Mouse (Mus musculus) cerebellum, adult 2 months (tissue): ENCODE data around the gene Eif4e. TPM values are rescaled to one million over a fixed set of nuclear protein-coding genes. Genes with fewer than 3 reads are reported as not detected.

Experiments used
- DNase-seq, 2 experiments: peaks; one replicate each; pipeline ENCODE4 v3.0.0; 2021
- H3K27ac ChIP-seq: fragments of 200-500 bp; 2 replicates; pipeline ENCODE4 v1.5.1; 2012; ENCODE audit warnings: low read length, control low read depth, inconsistent platforms; ENCODE audit not compliant: insufficient read depth
- H3K27me3 ChIP-seq: fragments of 200-500 bp; 2 replicates; pipeline ENCODE4 v1.6.1; 2012; ENCODE audit warnings: inconsistent platforms, mild to moderate bottlenecking, low read length, moderate library complexity; ENCODE audit not compliant: control insufficient read depth, insufficient read depth
- H3K4me1 ChIP-seq: fragments of 200-500 bp; 2 replicates; pipeline ENCODE4 v1.6.1; 2011; ENCODE audit warnings: low read length; ENCODE audit not compliant: control insufficient read depth, insufficient read depth
- H3K4me3 ChIP-seq: fragments of 200-500 bp; replicated peaks from 2 replicates; pipeline ENCODE3; 2011; ENCODE audit warnings: mild to moderate bottlenecking, low read depth, low read length, control low read depth; ENCODE audit not compliant: insufficient read depth
- CTCF ChIP-seq: fragments of 200-500 bp; IDR thresholded peaks from 2 replicates; pipeline ENCODE4 v1.5.1; 2011; ENCODE audit warnings: low read depth, mild to moderate bottlenecking, control low read depth, low read length, moderate library complexity, borderline replicate concordance; ENCODE audit not compliant: insufficient read depth
- POLR2A ChIP-seq: fragments of 200-500 bp; IDR thresholded peaks from 2 replicates; pipeline ENCODE4 v1.6.1; 2011; ENCODE audit warnings: low read length, control low read depth, borderline replicate concordance; ENCODE audit not compliant: insufficient read depth
- WGBS: fragments of 180-500 bp; shearing (Covaris S2); methylation state at CpG from one replicate; pipeline ENCODE4 v1.1.7; 2018; 5-methylcytosine and 5-hydroxymethylcytosine counted together
- polyA plus RNA-seq: library from polyadenylated mRNA; depleted of rRNA; stranded (reverse); fragments of >200 nt; gene quantifications from 2 replicates; pipeline ENCODE4 v1.2.3, GENCODE M21; 2012

Eif4e gene
- polyA plus RNA-seq, 1 experiment = 137 TPM

DNA sequence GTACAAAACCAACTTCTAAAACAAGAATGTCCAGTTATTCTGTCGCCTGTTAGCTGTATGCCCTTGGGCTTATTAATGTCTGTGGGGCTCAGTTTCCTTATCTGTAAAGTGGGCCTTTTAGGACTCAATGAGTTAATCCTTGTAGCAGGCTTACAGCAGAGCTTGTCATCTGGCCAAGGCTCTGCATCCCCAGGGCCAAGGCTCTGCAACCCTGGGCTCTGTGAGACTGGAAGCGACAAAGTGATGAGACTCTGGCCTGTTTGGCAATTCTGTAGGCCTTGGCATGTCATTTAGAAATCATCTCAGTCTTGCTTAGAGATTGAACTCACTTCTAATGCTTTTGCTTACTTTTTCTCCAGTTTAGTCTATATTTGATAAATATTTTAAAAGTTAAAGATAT, 16.4 kb upstream of the Eif4e start:
- TF ChIP-seq POLR2A (no peak), CTCF (no peak)
- no peaks in the 10 kb centered on the region for H3K27me3 ChIP-seq
- no peak for DNase-seq
- no peaks in the 10 kb centered on the region for H3K4me1 ChIP-seq
- WGBS = 53% methylated on average over 2 of the region's 2 CpGs
- H3K4me3 ChIP-seq = no peak overlapping the region
- H3K27ac ChIP-seq = no peak overlapping the region

DNA sequence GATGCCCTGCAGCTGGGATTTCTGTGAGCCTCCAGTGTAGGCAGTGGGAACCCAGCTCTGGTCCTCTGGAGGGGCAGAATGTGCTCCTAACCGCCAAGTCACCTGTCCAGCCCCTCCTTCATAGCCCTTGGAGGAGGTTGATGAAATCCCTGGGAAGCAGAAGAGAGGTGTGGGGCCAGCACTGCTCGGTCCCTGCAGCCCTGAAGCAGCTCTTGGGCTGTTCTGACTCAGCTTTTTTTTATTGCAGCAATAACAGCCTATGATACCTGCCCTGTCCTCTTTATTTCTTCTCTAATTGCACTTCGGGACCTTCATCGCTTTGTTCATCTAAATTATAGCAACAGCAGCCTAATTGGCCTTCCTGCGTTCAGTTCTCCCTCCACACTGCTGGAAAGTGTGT, 15.5 kb upstream of the Eif4e start:
- Histone ChIP-seq H3K4me3 (no peak overlapping the region), H3K27ac (no peak overlapping the region), H3K4me1 (no peaks in the 10 kb centered on the region), H3K27me3 (no peaks in the 10 kb centered on the region)
- no peak for TF ChIP-seq CTCF
- TF ChIP-seq POLR2A = no peak
- 82% methylated on average over 5 of the region's 5 CpGs for WGBS
- no peak for DNase-seq

DNA sequence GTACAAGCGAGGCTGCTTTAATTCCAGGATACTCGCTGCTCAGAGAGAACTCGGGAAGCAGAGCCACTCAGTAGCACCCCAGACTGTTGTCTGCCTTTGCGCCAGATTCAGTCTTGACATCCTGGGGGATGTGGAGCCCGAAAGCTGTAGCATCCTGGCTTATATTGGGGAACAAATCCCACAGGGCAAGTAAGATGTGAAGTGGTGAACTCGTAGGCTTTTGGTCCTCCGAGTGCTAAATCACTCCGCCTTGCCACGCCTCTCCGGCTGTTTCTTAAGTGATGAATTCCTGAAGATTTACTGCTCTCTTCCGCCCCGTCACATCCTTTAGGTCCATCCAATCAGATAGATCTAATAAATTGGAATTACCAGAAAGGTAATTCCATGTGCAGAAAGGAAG, 12.7 kb upstream of the Eif4e start:
- no peaks in the 10 kb centered on the region for H3K4me1 ChIP-seq

DNA sequence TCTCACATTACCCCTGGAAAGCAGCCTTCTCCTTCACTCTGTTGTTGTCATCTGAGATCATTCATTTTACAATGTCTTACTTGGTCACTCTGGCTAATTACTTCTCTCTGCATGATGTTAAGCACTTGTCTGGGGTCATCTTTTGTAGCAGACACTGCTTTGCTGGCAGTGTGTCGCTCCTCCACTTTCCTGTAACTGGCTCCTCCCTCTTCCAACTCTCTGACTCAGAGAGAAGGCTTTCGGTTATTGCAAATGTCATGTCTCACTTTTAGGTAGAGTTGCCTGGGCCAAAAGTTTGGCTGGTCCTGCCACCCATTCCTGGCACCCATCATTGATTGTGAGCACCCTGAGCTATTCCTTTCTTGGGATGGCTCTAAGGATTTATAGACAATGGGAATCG, 11.2 kb upstream of the Eif4e start:
- no peak overlapping the region for H3K4me3 ChIP-seq
- no peaks in the 10 kb centered on the region for H3K27me3 ChIP-seq
- no peak for DNase-seq
- no peak for TF ChIP-seq POLR2A
- no peak for TF ChIP-seq CTCF
- 62% methylated on average over 3 of the region's 3 CpGs for WGBS
- H3K27ac ChIP-seq = no peak overlapping the region
- H3K4me1 ChIP-seq = no peaks in the 10 kb centered on the region

More for the DNA sequence above, 12.7 kb upstream of the Eif4e start:
- TF ChIP-seq CTCF = no peak
- no peak for TF ChIP-seq POLR2A
- no peak overlapping the region for H3K4me3 ChIP-seq
- no peak for DNase-seq
- no peak overlapping the region for H3K27ac ChIP-seq
- 69% methylated on average over 12 of the region's 12 CpGs for WGBS
- H3K27me3 ChIP-seq = no peaks in the 10 kb centered on the region

DNA sequence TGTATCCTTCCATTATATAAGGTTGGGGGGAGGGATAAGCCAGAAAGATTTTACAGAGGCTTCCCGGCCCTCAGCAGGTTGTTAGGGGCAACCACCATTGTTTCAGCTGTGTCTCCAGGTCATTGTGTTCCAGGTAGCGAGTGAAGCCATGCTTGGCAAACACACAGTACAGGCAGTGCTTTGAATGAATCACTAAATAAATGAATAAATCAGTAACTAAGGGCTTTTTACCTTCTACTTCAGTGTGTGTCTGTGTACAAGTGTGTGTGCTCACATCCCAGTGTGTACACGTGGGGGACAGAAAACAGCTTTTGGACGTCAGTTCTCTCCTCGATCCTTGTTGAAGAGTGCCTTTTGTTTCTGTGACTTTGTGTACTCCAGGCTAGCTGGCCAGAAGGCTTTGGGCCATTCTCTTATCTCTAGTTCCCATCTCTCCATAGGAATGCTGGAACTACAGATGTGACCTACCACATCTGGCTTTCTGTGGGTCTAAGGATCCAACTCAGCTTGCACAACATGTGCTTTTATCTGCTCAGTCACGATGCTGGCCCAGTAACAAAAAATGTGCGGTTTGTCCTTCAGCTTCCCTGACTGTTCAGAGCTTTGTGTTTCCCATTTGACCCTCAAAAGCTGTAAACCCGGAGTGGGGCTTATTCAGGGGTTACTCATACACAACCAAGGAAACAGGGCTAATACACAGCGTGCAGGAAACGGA, 10.2 kb upstream of the Eif4e start:
- Histone ChIP-seq H3K4me3 (no peak overlapping the region), H3K27ac (no peak overlapping the region), H3K4me1 (no peaks in the 10 kb centered on the region), H3K27me3 (no peaks in the 10 kb centered on the region)
- TF ChIP-seq CTCF = no peak
- no peak for TF ChIP-seq POLR2A
- WGBS = 45% methylated on average over 10 of the region's 10 CpGs
- DNase-seq = no peak

DNA sequence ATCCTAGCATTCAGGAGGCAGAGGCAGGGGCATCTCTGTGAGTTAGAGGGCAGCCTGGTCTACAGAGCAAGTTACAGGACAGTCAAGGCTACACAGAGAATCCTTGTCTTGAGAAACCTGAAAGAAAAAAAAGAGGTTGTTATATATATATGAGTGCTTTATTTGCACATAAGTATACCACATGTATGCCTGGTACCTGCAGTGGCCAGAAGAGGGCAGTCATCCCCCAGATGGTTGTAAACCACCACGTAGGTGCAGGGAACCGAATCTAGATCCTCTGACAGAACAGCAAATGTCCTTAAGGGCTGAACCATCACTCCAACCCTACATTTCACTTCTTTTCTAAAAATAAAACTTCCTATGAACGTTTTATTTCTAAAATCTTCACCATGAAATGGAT, 8.1 kb upstream of the Eif4e start:
- no peaks in the 10 kb centered on the region for H3K27me3 ChIP-seq
- no peaks in the 10 kb centered on the region for H3K4me1 ChIP-seq
- DNase-seq = no peak
- TF ChIP-seq POLR2A (no peak), CTCF (0 out of 2 replicates have a peak, but pooled peaks have one; percentile 6)
- no peak overlapping the region for H3K27ac ChIP-seq
- 73% methylated on average over 3 of the region's 3 CpGs for WGBS
- H3K4me3 ChIP-seq = no peak overlapping the region

DNA sequence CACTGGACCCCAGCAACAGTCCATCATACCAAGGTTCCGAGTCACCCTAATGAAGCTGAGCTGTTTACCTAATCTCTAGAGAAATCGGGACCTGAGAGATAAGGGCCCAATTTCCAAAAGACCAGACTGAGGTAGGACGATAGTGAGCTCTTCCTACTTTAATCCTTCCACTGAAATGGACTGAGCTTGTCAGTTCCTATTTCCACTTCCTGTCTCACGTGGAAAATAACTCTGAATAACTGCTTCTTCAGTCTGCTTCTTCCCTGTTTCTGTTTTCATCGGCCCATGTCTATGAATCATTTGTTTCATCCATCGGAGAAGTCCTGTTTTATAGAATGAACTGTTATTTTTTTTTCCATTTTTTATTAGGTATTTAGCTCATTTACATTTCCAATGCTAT, 6.8 kb upstream of the Eif4e start:
- Histone ChIP-seq H3K4me1 (no peaks in the 10 kb centered on the region), H3K4me3 (no peak overlapping the region), H3K27ac (no peak overlapping the region), H3K27me3 (no peaks in the 10 kb centered on the region)
- TF ChIP-seq POLR2A (no peak), CTCF (no peak)
- no peak for DNase-seq
- WGBS = 88% methylated on average over 6 of the region's 6 CpGs

DNA sequence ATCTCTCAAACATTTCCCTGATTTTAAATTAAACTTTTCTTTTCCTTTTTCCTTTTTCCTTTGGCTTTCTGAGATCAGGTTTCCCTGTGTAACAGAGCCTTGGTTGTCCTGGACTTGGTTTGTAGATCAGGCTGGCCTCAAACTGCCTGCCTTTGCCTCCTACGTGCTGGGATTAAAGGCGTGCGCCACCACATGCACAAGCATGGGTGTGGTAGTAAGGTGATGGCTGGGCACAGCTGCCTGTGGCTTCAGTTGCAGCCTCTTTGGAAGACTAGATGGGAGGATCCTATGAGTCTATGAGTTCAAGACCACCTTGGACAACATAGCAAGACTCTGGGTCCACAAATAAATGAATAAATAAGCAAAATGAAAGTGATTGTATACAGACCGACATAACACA, 2.0 kb upstream of the Eif4e start:
- no peak overlapping the region for H3K27ac ChIP-seq
- H3K4me3 ChIP-seq = no peak overlapping the region
- DNase-seq = no peak
- 99% methylated on average over 4 of the region's 4 CpGs for WGBS
- H3K4me1 ChIP-seq = no peaks in the 10 kb centered on the region
- no peaks in the 10 kb centered on the region for H3K27me3 ChIP-seq
- TF ChIP-seq POLR2A (no peak), CTCF (no peak)
